Mouse (Mus musculus) testis, adult 2 months (tissue): ENCODE measurements around the gene Cyp24a1. TPM values are rescaled to one million over a fixed set of nuclear protein-coding genes. Genes with fewer than 3 reads are reported as not detected.

Source experiments
- H3K27ac ChIP-seq: fragments of 200-500 bp; 2 replicates; pipeline ENCODE4 v1.5.1; 2012; ENCODE audit warnings: low read depth, low read length; ENCODE audit not compliant: control insufficient read depth, insufficient read depth
- H3K27me3 ChIP-seq: fragments of 200-500 bp; 2 replicates; pipeline ENCODE4 v1.6.1; 2012; ENCODE audit warnings: mild to moderate bottlenecking, low read length, moderate library complexity; ENCODE audit not compliant: control insufficient read depth, insufficient read depth
- H3K36me3 ChIP-seq: fragments of 200-500 bp; 2 replicates; pipeline ENCODE4 v1.6.1; 2012; ENCODE audit warnings: mild to moderate bottlenecking, low read length; ENCODE audit not compliant: control insufficient read depth, insufficient read depth
- H3K4me1 ChIP-seq: fragments of 200-500 bp; 2 replicates; pipeline ENCODE4 v1.6.1; 2012; ENCODE audit warnings: low read length; ENCODE audit not compliant: control insufficient read depth, insufficient read depth
- H3K4me3 ChIP-seq: fragments of 200-500 bp; 2 replicates; pipeline ENCODE4 v1.5.1; 2012; ENCODE audit warnings: low read depth, mild to moderate bottlenecking, low read length, moderate library complexity, mixed read lengths; ENCODE audit not compliant: control insufficient read depth
- CTCF ChIP-seq: fragments of 200-500 bp; IDR thresholded peaks from 2 replicates; pipeline ENCODE4 v1.5.1; 2012; ENCODE audit warnings: low read depth, mild to moderate bottlenecking, inconsistent platforms, low read length, moderate library complexity; ENCODE audit not compliant: control insufficient read depth, insufficient read depth, insufficient replicate concordance
- POLR2A ChIP-seq: fragments of 200-500 bp; IDR thresholded peaks from 2 replicates; pipeline ENCODE4 v1.6.1; 2012; ENCODE audit warnings: low read depth, mild to moderate bottlenecking, inconsistent platforms, low read length, moderate library complexity; ENCODE audit not compliant: control insufficient read depth
- polyA plus RNA-seq: library from polyadenylated mRNA; depleted of rRNA; stranded (reverse); fragments of >200 nt; gene quantifications from 2 replicates; pipeline ENCODE4 v1.2.3, GENCODE M21; 2012

Cyp24a1 gene
- polyA plus RNA-seq, 1 experiment, result 0.48 TPM

DNA sequence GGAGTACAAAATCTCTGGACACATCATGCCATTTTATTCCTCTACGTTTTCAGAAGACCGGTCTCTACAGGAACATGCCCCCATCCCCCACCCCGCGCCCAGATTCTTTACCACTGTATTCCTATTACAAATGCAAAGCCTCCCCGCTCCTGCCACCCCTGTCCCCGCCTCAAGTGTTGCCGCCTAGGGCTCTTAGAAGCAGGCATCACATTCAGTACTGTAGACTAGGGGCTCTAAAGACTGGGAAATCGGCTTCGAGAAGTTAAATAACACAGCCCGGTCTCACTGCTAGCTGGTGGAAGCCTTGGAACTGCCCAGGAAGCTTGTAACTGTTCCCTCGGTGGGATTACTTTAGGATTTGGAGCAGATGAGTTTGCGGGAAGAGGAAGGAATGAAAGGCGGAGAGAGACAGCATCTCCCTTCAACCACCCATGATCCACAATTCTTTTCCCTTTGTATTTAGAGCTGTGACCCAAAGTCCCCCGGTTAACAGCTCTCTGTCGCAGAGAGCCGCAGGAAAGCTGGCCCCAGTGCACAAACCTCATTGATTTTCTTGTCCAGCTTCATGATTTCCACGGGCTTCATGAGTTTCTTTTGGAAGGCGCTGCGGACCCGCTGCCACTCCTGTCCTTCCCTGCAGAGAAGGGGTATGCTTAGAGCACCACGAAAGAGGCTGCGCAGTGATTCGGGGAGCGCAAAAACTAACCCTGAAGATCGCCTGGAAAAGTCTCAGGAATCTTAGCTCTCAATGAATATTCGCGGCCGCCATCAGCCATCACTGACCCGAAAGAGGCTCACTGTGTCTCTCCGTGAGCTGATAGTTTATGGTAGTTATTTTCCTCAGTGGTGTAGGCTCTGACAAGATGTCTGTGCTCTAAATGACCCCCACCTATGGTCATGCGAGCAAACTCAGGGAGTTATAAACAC, 1.9 kb downstream of the Cyp24a1 start:
- no peak for TF ChIP-seq POLR2A
- TF ChIP-seq CTCF, result no peak
- H3K36me3 ChIP-seq, result no peaks in the 10 kb centered on the region
- peaks cover 3% of the 10 kb centered on the region for H3K4me1 ChIP-seq
- H3K4me3 ChIP-seq, result no peak overlapping the region
- H3K27me3 ChIP-seq, result no peaks in the 10 kb centered on the region; the same call in 1 of the 2 replicates
- H3K27ac ChIP-seq, result no peak overlapping the region

DNA sequence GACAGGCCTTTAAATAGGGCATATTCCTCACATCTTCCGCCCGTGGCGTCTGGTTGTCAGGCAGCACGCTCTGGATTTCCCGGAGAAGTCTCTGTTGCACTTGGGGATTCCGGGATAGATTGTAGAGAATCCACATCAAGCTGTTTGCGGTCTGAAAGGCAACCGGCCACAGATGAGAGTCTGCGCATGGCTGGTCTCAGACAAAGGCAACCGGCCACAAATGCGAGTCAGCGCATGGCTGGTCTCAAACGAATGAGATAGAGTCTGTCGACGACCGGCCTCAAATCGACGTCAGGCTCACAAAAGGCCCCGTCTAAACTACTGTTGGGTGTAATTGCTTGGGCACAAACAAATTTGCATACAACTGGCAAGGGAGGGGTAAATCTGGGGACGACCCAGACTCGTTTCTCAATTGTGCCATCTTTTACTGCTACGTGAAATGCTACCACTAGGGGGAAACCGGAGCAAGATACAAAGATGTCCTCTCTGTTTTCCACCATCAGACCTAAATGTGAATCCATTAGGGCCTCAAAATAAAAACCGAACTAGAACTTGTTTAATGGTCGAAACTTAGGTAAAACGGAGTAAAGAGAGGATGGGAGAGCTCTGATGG, 8.9 kb downstream of the Cyp24a1 start:
- no peak overlapping the region for H3K4me3 ChIP-seq
- H3K4me1 ChIP-seq, result peaks cover 3% of the 10 kb centered on the region
- no peak for TF ChIP-seq POLR2A
- no peak for TF ChIP-seq CTCF
- H3K27me3 ChIP-seq, result no peaks in the 10 kb centered on the region
- no peak overlapping the region for H3K27ac ChIP-seq
- no peaks in the 10 kb centered on the region for H3K36me3 ChIP-seq

DNA sequence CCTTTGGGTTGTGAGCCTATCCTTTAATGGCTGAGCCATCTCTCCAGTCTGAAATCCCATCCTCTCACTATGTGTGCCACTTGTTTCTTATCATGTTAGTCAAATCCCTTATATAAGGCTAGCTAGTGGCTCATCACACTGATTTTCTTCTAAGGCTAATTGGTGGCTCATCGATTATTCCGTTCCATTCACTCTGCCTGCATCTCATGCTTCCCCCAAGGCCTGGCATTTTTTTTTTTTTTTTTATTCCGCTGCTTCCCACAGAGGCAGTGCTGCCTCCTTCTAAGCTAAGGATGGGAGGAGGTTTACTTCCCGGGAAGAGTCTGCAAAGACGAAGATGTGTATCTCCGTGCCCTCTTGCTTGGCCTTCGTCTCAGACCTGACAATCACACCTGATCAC, 9.7 kb downstream of the Cyp24a1 start:
- Histone ChIP-seq H3K4me1 (peaks cover 3% of the 10 kb centered on the region), H3K27me3 (no peaks in the 10 kb centered on the region), H3K27ac (no peak overlapping the region), H3K36me3 (no peaks in the 10 kb centered on the region), H3K4me3 (no peak overlapping the region)
- TF ChIP-seq CTCF, result no peak
- TF ChIP-seq POLR2A, result no peak

DNA sequence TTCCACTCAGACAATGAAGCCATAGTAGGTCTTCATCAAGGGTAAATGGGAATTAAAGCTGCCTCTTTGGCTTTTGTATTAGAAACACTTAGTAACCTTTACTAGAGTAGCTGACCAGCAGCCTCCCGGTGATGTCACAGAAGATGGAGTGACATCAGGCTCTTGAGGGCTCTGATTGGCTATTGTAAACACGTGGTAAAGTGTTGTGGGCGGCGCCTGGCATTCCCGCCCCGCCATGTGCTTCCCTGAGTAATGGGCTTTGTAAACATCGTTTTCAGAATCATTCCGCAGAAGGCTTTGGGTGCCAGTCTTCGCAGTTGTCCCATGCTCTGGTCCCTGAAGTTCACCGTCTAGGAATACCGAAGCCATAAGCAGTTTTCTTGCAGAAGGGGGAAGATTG, 13.0 kb downstream of the Cyp24a1 start:
- peak overlapping the region; percentile 91 for H3K4me3 ChIP-seq
- H3K36me3 ChIP-seq, result no peaks in the 10 kb centered on the region
- H3K27ac ChIP-seq, result no peak overlapping the region
- no peaks in the 10 kb centered on the region for H3K27me3 ChIP-seq
- H3K4me1 ChIP-seq, result peaks cover 6% of the 10 kb centered on the region
- TF ChIP-seq CTCF (no peak), POLR2A (peak; percentile 58; the same call in 1 of the 2 replicates)

DNA sequence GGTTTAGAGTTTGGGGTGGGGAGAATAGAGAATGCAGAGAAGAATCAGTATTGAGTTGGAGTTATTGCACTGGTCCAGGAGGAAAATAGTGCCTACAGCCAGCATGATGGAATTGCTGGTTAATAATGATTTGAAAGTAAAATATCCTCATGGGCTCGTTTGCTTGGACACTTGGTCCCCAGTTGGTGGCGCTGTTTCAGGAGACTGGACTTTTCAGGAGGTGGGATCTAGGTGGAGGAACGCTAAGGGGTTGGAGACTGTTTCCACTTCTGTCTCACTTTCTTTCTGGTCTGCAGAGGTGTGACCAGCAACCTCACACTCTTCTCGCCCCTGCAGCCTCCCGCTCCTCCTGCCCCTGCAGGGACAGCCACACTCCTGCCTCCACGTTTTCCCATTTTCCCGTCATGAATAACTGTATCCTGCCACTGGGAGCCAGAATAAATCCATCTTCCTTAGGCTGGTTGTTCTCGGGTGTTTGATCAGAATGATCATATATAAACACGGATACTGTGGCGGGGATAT, 14.9 kb downstream of the Cyp24a1 start:
- Histone ChIP-seq H3K36me3 (no peaks in the 10 kb centered on the region), H3K27me3 (no peaks in the 10 kb centered on the region), H3K4me3 (peak overlapping the region; percentile 78), H3K27ac (no peak overlapping the region), H3K4me1 (peaks cover 4% of the 10 kb centered on the region)
- no peak for TF ChIP-seq POLR2A
- TF ChIP-seq CTCF, result peak; percentile 21; the same call in 1 of the 2 replicates

DNA sequence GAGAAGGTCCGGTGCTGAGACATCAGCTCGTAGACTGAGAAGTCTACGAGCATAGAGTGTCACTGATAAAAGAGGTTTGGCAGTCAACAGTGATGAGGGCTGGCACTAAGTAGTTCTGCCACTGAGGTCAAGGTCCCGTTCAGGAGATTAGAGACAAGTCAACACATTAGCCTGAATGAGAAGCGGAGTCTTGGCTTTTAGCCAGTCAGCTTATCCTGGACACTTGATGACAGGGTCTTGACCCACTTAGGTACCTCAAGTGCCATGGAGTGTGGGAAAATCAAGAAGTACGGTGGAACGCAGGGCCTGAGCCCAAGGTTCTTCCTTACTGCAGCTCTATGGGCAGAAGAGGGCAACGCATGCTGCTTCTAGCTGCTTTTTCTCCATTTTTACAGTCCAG, 20.3 kb downstream of the Cyp24a1 start:
- Histone ChIP-seq H3K27me3 (no peaks in the 10 kb centered on the region), H3K36me3 (no peaks in the 10 kb centered on the region), H3K27ac (no peak overlapping the region), H3K4me1 (peaks cover 4% of the 10 kb centered on the region; the same call in 1 of the 2 replicates), H3K4me3 (no peak overlapping the region)
- TF ChIP-seq POLR2A, result no peak
- no peak for TF ChIP-seq CTCF

DNA sequence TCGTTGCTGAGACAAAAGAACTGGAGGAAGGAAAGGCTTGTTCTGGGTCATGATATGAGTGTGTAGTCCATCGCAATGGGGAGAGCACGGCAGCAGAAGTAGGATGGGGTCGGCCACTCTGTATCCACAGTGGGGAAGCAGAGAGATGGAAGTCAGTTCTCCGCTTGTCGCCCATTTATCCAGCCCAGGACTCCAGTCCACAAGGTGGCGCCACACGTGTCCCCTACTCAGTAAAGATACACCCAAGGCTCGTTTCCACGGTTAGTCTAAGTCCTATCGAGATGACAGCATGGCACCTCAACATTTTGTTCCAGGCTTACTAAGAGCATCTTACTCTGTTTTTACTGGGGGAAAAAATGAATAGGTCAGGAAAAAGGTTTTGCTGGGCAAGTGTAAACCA, 20.7 kb downstream of the Cyp24a1 start:
- Histone ChIP-seq H3K36me3 (no peaks in the 10 kb centered on the region), H3K27ac (no peak overlapping the region), H3K4me1 (peaks cover 4% of the 10 kb centered on the region; the same call in 1 of the 2 replicates), H3K4me3 (no peak overlapping the region), H3K27me3 (no peaks in the 10 kb centered on the region)
- TF ChIP-seq CTCF, result peak; percentile 68; the same call in 1 of the 2 replicates
- TF ChIP-seq POLR2A, result no peak
